Mouse (Mus musculus): ENCODE results near the gene Sgms1. TPM values are rescaled to one million over a fixed set of nuclear protein-coding genes. Genes with fewer than 3 reads are reported as not detected.

Gene Sgms1
- polyA plus RNA-seq, 1 experiment from 2014 or later: 41.5 TPM

DNA sequence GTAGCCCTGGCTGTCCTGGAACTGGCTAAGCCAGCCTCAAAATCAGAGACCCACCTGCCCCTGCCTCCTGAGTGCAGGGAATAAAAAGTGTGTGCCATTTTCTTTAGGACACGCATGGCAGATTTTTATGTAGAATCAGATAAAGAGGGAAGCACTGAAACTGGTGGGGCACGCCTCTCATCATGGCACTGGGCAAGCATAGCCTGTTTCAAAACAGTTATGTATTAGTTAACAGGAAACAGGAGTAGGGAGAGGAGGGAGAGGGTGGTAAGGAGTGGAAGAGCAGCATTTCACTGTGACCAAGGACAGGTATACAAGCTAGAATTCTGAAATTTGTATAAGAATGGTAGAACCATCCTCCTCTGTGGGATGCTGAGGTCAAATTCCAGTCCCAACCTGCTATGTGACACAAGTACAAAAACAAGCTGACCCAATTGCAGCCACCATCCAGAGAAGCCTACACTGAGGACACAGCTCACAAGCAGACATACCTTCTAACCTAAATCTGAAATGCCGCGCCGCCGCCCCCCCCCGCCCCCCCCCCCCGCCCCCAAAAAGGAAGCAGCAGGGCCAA lies 149.0 kb downstream of the Sgms1 start:
- Histone ChIP-seq H3K9me3 (no peaks in the 10 kb centered on the region), H3K36me3 (no peaks in the 10 kb centered on the region), H3K27ac (0 out of 2 replicates have a peak overlapping the region, but pooled peaks have one; percentile 31), H3K27me3 (ENCODE audit: insufficient read depth, poor library complexity, severe bottlenecking) (no peaks in the 10 kb centered on the region), H3K4me3 (no peak overlapping the region), H3K4me1 (peaks cover 42% of the 10 kb centered on the region)
- DNase-seq (ENCODE audit: low spot score): no peak
- 69% methylated on average over 8 of the region's 8 CpGs for whole genome bisulfite sequencing

DNA sequence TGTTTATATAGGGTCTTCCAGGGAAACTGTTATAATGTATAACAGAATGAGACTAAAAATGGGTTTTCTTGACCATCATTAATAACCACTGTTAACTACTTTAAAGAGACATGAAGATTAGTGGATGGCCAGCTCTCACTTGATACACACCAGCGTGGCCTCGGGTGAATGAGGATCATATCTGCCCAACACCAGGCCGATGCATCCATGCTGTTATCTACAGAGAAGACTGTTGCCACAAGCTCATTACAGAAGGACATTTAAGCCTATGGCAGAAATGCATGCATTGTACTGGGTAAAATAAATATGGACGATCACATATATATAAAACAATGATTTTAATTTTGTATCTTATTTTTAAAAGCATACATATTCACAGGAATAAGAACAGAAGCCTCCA lies 149.6 kb downstream of the Sgms1 start:
- H3K27ac ChIP-seq: no peak overlapping the region

DNA sequence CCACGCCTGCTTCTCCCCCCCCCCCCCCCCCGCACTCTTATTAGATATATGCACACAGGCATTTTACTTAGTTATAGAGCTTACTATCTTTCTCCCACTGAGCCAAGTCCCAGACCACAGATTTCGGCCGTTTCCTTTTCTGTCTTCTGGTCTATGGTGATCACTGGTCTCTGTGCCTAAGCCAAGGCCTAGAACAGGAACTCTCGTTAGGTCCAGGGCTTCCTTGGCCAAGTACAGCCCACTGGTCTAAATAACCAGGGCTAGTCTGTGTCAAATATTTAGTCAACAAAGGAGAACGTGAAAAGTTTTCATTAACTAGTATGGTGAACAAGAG lies 150.1 kb downstream of the Sgms1 start:
- no peak for DNase-seq (ENCODE audit: low spot score)
- H3K27ac ChIP-seq: peak overlapping the region; percentile 29; the same call in 1 of the 2 replicates
- H3K27me3 ChIP-seq (ENCODE audit: insufficient read depth, poor library complexity, severe bottlenecking): no peaks in the 10 kb centered on the region
- no peaks in the 10 kb centered on the region for H3K36me3 ChIP-seq
- WGBS: 81% methylated on average over 5 of the region's 6 CpGs
- peaks cover 38% of the 10 kb centered on the region for H3K4me1 ChIP-seq
- no peaks in the 10 kb centered on the region for H3K9me3 ChIP-seq
- no peak overlapping the region for H3K4me3 ChIP-seq

More for the DNA sequence above, 149.6 kb downstream of the Sgms1 start:
- peaks cover 40% of the 10 kb centered on the region for H3K4me1 ChIP-seq
- no peaks in the 10 kb centered on the region for H3K27me3 ChIP-seq (ENCODE audit: insufficient read depth, poor library complexity, severe bottlenecking)
- WGBS: 62% methylated on average over 4 of the region's 4 CpGs
- no peaks in the 10 kb centered on the region for H3K9me3 ChIP-seq
- no peak for DNase-seq (ENCODE audit: low spot score)
- H3K4me3 ChIP-seq: no peak overlapping the region
- H3K36me3 ChIP-seq: no peaks in the 10 kb centered on the region

DNA sequence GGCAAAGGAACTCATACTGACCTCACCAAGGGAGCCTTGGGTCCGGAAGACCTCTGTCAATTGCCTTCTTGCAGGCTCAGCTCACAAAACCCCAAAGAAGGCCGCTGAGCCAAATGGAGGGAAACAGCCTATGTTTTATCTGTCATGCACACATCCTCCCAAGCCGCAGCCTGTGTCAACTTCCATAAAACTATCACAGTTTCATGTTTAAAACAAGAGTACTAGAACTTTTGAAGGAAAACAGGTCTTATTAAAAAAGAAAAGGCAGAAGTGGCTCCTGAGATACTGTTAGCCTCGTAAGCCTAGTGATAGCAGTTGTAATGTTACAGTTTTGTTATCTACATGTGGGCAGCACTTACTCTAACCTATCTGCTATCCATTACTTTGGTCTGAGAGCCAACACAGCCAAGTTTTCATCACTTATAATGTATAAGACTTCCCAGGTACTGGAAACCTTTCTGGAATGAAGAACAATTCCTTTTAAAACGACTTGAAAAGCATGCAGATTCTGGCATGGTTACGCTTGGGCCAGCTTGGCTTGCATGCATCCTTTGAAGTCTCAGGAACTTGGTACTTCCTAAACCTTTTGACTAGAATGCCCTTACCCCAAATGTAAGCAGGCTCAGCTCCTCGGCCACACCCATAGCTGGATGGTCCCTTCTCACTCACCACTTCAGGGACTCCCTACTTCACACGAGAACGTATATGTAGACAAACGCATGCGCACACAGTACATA lies 150.6 kb downstream of the Sgms1 start:
- 59% methylated on average over 11 of the region's 11 CpGs for WGBS
- H3K4me1 ChIP-seq: peaks cover 38% of the 10 kb centered on the region
- no peak overlapping the region for H3K4me3 ChIP-seq
- H3K27ac ChIP-seq: peak overlapping the region; percentile 29
- no peaks in the 10 kb centered on the region for H3K27me3 ChIP-seq (ENCODE audit: insufficient read depth, poor library complexity, severe bottlenecking)
- H3K36me3 ChIP-seq: no peaks in the 10 kb centered on the region
- H3K9me3 ChIP-seq: no peaks in the 10 kb centered on the region
- DNase-seq (ENCODE audit: low spot score): no peak

DNA sequence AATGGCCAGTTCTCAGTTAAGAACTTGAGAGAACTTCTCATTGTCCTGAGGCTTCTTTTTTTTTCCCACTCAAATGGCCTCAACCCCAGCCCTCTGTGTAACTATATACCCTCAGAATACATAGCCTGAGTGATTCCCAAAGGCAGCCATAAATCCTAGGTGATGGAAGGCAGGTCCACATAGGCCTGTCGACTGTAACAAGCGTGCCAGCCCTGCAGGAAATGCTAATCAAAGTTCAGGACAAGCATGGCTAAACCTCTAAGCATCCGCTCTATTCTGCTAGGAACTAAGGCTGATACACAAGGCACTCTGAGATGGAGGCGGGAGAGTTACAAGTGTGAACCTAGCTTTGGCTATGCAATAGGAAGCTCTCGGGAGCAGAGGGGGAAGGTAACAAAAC lies 151.8 kb downstream of the Sgms1 start:
- WGBS: 63% methylated on average over 5 of the region's 5 CpGs
- H3K4me3 ChIP-seq: no peak overlapping the region
- 0 out of 2 replicates have a peak overlapping the region, but pooled peaks have one; percentile 38 for H3K27ac ChIP-seq

DNA sequence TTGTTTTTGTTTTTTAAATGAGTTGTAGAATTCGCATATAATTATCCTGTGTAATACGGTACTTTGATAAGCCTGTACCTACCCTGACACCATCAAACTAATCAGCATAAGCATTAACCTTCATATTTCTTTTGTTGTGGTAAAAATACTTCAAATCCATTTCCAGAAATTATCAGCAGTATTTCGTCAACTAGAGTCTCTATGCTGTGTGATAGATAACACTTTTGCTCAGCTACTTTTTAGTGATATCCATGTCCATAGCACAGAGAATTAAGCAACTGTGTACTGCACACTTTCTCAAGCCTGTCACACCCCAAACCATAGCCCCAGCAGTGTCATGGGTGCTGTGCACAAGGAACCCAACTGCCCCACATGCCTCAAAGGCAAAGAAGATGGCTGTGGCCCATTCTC lies 152.3 kb downstream of the Sgms1 start:
- no peak overlapping the region for H3K4me3 ChIP-seq

More for the DNA sequence above, 151.8 kb downstream of the Sgms1 start:
- no peaks in the 10 kb centered on the region for H3K27me3 ChIP-seq (ENCODE audit: insufficient read depth, poor library complexity, severe bottlenecking)
- no peak for DNase-seq (ENCODE audit: low spot score)
- H3K36me3 ChIP-seq: no peaks in the 10 kb centered on the region
- H3K9me3 ChIP-seq: no peaks in the 10 kb centered on the region
- peaks cover 38% of the 10 kb centered on the region for H3K4me1 ChIP-seq

DNA sequence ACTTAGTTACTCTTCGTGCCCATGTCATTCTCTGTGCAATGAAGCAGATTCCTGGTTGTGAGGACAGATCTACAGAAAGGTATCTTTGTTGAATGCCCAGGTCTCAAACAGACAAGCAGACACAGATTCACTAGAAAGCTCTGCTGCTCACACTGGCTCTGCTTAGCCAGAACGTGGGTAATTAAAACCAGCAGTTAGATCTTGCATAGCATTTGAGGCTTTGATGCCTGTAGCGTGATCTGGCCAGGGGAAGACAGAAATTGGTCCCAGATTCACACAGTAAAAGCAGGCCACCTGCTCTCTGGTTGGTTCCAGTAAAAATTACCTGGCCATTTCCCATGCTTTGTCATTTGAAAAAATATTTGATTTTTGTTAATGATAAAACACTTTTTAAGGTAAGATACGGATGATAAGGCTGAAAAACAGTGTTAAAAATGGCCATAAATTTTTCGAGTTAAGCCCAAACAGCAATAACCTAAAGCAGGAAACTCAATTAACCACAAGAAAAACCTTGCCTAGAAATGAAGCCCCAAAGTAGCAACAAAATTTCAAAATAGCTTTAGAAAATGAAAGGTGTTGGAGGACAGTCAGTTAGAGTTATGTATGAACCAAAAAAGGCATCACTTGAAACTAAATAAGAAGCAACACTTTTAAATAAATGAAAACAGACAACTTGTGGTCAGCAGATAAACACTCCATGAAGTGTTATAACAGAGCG lies 154.6 kb downstream of the Sgms1 start:
- Histone ChIP-seq H3K27ac (no peak overlapping the region), H3K27me3 (ENCODE audit: insufficient read depth, poor library complexity, severe bottlenecking) (no peaks in the 10 kb centered on the region), H3K4me3 (no peak overlapping the region), H3K4me1 (peaks cover 27% of the 10 kb centered on the region), H3K9me3 (no peaks in the 10 kb centered on the region), H3K36me3 (no peaks in the 10 kb centered on the region)
- DNase-seq (ENCODE audit: low spot score): no peak
- WGBS: 73% methylated on average over 6 of the region's 6 CpGs

More for the DNA sequence above, 152.3 kb downstream of the Sgms1 start:
- H3K9me3 ChIP-seq: no peaks in the 10 kb centered on the region
- no peaks in the 10 kb centered on the region for H3K36me3 ChIP-seq
- 85% methylated on average over 3 of the region's 3 CpGs for WGBS
- no peak for DNase-seq (ENCODE audit: low spot score)
- peaks cover 34% of the 10 kb centered on the region for H3K4me1 ChIP-seq
- H3K27ac ChIP-seq: peak overlapping the region; percentile 56; the same call in 1 of the 2 replicates
- no peaks in the 10 kb centered on the region for H3K27me3 ChIP-seq (ENCODE audit: insufficient read depth, poor library complexity, severe bottlenecking)

DNA sequence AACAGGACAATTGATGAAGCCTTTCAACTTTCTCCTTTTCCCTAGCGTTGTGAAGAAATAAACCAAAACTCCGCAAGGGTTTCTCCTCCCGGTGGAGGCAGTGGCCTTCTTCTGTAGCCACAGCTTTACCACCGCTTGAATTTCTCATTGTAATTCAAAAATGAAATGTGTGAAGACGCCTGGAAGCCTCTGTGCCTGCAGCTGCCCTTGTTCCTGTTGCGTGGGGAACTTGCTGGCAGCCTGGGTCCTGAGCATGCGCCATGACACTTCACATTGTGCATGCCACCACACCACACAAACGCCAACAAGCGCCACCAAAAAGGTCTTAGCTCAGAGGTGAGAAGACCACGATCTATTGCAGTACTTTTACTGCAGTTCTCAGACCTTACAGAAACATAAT lies 158.2 kb downstream of the Sgms1 start:
- H3K27ac ChIP-seq: no peak overlapping the region

DNA sequence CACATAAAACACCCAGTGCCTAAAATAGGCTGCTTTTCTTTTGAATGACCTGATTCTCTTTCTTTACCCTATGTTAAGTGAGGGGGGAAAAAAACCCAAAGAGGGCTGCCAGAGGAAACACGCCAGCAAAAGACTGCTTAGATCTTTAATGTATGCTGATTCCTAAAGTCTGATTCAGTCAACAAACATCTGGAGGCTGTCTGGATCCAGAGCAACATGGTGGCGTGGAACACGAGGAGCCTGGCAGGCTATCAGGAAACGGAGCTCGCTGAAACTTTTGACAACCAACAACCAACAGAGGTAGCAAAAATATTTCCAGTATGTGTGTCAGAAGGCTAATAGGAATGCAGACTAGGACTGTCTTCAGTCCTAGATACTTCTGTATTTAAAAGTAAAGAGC lies 158.7 kb downstream of the Sgms1 start:
- 61% methylated on average over 5 of the region's 5 CpGs for WGBS
- no peak for DNase-seq (ENCODE audit: low spot score)
- no peak overlapping the region for H3K4me3 ChIP-seq
- no peaks in the 10 kb centered on the region for H3K9me3 ChIP-seq
- H3K27me3 ChIP-seq (ENCODE audit: insufficient read depth, poor library complexity, severe bottlenecking): no peaks in the 10 kb centered on the region
- H3K36me3 ChIP-seq: no peaks in the 10 kb centered on the region
- H3K4me1 ChIP-seq: peaks cover 6% of the 10 kb centered on the region; the same call in 1 of the 2 replicates
- no peak overlapping the region for H3K27ac ChIP-seq

More for the DNA sequence above, 158.2 kb downstream of the Sgms1 start:
- no peak overlapping the region for H3K4me3 ChIP-seq
- no peak for DNase-seq (ENCODE audit: low spot score)
- 79% methylated on average over 10 of the region's 10 CpGs for WGBS
- peaks cover 6% of the 10 kb centered on the region; the same call in 1 of the 2 replicates for H3K4me1 ChIP-seq
- no peaks in the 10 kb centered on the region for H3K9me3 ChIP-seq
- H3K27me3 ChIP-seq (ENCODE audit: insufficient read depth, poor library complexity, severe bottlenecking): no peaks in the 10 kb centered on the region
- H3K36me3 ChIP-seq: no peaks in the 10 kb centered on the region

DNA sequence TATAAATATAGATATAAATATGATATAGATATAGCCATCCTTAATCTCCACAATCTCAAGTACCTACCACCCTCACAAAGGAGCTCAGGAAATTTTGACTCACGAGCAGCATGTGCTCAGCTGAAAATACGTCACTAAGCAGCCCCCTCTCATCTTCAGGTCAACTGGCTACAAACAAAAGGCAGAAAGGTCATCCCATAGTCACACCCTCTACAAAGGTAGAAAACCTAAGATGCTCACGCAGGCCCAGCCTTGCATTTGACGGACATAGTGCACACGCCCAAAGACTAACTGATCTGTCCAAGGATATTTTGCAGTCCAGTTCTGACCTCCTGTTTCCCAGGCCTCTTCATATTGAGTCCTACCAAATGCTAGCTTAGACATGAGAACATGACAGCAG lies 159.2 kb downstream of the Sgms1 start:
- peaks cover 6% of the 10 kb centered on the region; the same call in 1 of the 2 replicates for H3K4me1 ChIP-seq
- H3K9me3 ChIP-seq: no peaks in the 10 kb centered on the region
- no peaks in the 10 kb centered on the region for H3K27me3 ChIP-seq (ENCODE audit: insufficient read depth, poor library complexity, severe bottlenecking)
- 87% methylated on average over 5 of the region's 5 CpGs for WGBS
- H3K36me3 ChIP-seq: no peaks in the 10 kb centered on the region
- H3K27ac ChIP-seq: no peak overlapping the region
- DNase-seq (ENCODE audit: low spot score): no peak
- H3K4me3 ChIP-seq: no peak overlapping the region

DNA sequence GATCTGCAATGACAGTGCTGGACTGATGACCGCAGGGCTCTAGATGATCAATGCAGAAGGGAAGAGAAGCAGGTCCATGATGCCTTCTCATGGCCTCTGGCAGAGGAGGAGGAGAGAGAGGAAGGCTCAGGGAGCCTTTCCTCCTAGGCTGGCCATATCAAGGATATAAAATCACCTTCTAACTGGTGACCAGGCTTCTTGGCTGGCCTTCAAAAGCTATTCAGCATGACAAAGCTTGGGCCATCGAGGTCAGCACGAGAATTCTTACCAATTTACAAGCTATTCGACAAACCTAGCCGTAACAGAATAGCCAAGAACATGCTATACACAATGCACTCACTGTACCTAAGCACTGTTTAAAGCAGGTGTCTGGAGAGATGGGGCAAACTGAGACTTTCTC lies 159.7 kb downstream of the Sgms1 start:
- no peak overlapping the region for H3K4me3 ChIP-seq
- 91% methylated on average over 5 of the region's 5 CpGs for WGBS
- H3K27ac ChIP-seq: no peak overlapping the region
- H3K4me1 ChIP-seq: peaks cover 6% of the 10 kb centered on the region; the same call in 1 of the 2 replicates
- no peaks in the 10 kb centered on the region for H3K9me3 ChIP-seq
- no peak for DNase-seq (ENCODE audit: low spot score)
- no peaks in the 10 kb centered on the region for H3K36me3 ChIP-seq
- no peaks in the 10 kb centered on the region for H3K27me3 ChIP-seq (ENCODE audit: insufficient read depth, poor library complexity, severe bottlenecking)

DNA sequence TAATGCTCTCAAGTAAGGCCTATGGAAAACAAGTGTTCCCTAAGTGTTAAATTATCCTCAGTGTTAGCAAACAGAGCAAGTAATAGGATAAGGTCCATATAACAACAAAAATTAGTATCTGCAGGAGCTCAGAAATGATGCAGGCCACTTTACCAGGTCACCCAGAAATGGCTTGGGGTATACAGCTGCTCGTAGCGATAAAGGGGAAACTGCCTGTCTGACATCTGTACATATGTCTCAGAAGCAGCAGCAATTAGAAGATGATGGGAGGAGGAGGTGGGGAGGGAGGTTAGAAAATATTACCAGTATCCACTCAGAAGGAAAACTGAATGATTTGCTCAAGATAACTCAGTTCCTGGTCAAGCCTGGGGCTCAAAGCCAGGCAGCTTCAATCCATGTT lies 162.3 kb downstream of the Sgms1 start:
- H3K9me3 ChIP-seq: no peaks in the 10 kb centered on the region
- no peak overlapping the region for H3K4me3 ChIP-seq
- no peaks in the 10 kb centered on the region for H3K27me3 ChIP-seq (ENCODE audit: insufficient read depth, poor library complexity, severe bottlenecking)
- H3K36me3 ChIP-seq: peaks cover 9% of the 10 kb centered on the region; the same call in 1 of the 2 replicates
- DNase-seq (ENCODE audit: low spot score): no peak
- 84% methylated on average over 2 of the region's 2 CpGs for WGBS
- peaks cover 6% of the 10 kb centered on the region; the same call in 1 of the 2 replicates for H3K4me1 ChIP-seq
- H3K27ac ChIP-seq: no peak overlapping the region

DNA sequence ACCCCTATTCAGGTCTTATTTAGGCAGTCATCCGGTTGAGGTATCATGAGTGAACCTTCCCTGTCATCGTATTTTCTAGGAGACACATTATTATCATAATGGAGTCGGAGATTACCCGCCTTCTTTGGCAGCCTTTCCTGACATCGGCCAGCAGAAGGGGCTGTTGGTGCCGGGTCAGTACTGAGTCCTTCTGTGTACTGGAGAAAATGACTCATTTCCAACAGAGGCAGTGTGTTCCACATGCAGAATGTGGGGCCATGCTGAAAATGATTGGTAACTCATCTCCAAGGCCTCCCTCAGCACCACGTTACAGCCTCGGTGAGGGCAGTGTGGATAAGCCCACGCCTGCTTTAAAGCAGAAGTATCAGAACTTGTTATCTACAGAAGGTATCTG lies 164.4 kb downstream of the Sgms1 start:
- H3K4me3 ChIP-seq: no peak overlapping the region
- 75% methylated on average over 9 of the region's 9 CpGs for WGBS
- H3K27me3 ChIP-seq (ENCODE audit: insufficient read depth, poor library complexity, severe bottlenecking): no peaks in the 10 kb centered on the region
- H3K4me1 ChIP-seq: no peaks in the 10 kb centered on the region
- DNase-seq (ENCODE audit: low spot score): no peak
- H3K36me3 ChIP-seq: peaks cover 13% of the 10 kb centered on the region; the same call in 1 of the 2 replicates
- no peak overlapping the region for H3K27ac ChIP-seq
- no peaks in the 10 kb centered on the region for H3K9me3 ChIP-seq
